Mouse (Mus musculus): ENCODE measurements around the gene Spa17.

DNA sequence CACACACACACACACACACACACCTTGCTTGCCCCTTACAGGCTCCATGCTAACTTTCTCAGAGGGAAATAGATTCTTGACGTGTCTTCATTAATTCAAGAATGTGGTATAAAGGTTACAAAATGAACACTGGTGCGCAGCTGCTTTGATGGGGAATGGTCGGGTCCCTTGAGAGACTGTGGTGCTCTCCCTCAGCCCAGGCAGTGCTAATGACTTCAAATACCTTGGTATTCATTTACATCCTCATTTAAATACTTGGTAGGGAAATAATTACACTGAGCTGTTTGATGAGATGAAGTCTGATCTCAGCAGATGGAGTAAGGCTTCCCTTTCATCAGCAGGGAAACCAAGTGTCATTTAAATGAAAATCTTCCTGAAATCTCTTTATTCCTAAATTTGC lies 11.6 kb upstream of the Spa17 start:
- TF ChIP-seq POLR2A (IDR thresholded peaks at IDR 0.05; ENCODE audit: borderline replicate concordance, extremely low read depth, insufficient read depth, insufficient read length, poor library complexity, severe bottlenecking) (no peak), CTCF (IDR thresholded peaks at IDR 0.05; ENCODE audit: borderline replicate concordance, extremely low read depth, insufficient read depth, insufficient read length) (no peak)
